Mouse (Mus musculus) MEL (cell line): ENCODE results near the gene Ano6. TPM values are rescaled to one million over a fixed set of nuclear protein-coding genes. Genes with fewer than 3 reads are reported as not detected.

Experiments used
- DNase-seq: peaks from one replicate; pipeline ENCODE4 v3.0.0; 2011; ENCODE audit warnings: low read depth, low spot score
- H3K27ac ChIP-seq: 2 replicates; pipeline ENCODE4 v1.5.1; 2012; ENCODE audit warnings: low read depth, mild to moderate bottlenecking, control low read depth, low read length, moderate library complexity; ENCODE audit not compliant: control insufficient read depth
- H3K27me3 ChIP-seq, 2 experiments: fragments of 150-350 bp in 1 of 2; sonication (generic) in 1 of 2; 2 replicates each; pipeline ENCODE4 v1.6.1; 2012; ENCODE audit warnings: low read length in 2 of 2, mild to moderate bottlenecking in 2 of 2, improper control_type of control experiment in 1 of 2, moderate library complexity in 1 of 2; ENCODE audit not compliant: insufficient read depth in 2 of 2, control insufficient read depth in 1 of 2
- H3K36me3 ChIP-seq, 2 experiments: 2 replicates each; pipeline ENCODE4 v1.6.1; 2012 to 2014; ENCODE audit warnings: low read length in 2 of 2, improper control_type of control experiment in 1 of 2, inconsistent platforms in 1 of 2, mild to moderate bottlenecking in 1 of 2; ENCODE audit not compliant: insufficient read depth in 2 of 2, control insufficient read depth in 1 of 2
- H3K4me1 ChIP-seq, 2 experiments: fragments of 150-350 bp in 1 of 2; sonication (generic) in 1 of 2; 2 replicates each; pipeline ENCODE4 v1.6.1; 2012; ENCODE audit warnings: low read length in 2 of 2, improper control_type of control experiment in 1 of 2, mild to moderate bottlenecking in 1 of 2; ENCODE audit not compliant: insufficient read depth in 2 of 2, control insufficient read depth in 1 of 2
- H3K4me3 ChIP-seq, 2 experiments: fragments of 150-350 bp in 1 of 2; sonication (generic) in 1 of 2; 2 replicates each; pipeline ENCODE4 v1.5.1; 2012; ENCODE audit warnings: low read depth in 2 of 2, low read length in 2 of 2, mild to moderate bottlenecking in 2 of 2, moderate library complexity in 2 of 2, control low read depth in 1 of 2, improper control_type of control experiment in 1 of 2; ENCODE audit not compliant: control insufficient read depth in 1 of 2, insufficient read depth in 1 of 2
- H3K79me2 ChIP-seq: 2 replicates; pipeline ENCODE4 v1.6.1; 2012; ENCODE audit warnings: mild to moderate bottlenecking, low read length, moderate library complexity; ENCODE audit not compliant: control insufficient read depth, poor library complexity, insufficient read depth
- H3K9ac ChIP-seq: 2 replicates; pipeline ENCODE4 v1.6.1; 2012; ENCODE audit warnings: low read depth, mild to moderate bottlenecking, control low read depth, low read length, moderate library complexity; ENCODE audit not compliant: control insufficient read depth, poor library complexity, severe bottlenecking
- H3K9me3 ChIP-seq: fragments of 150-350 bp; sonication (generic); replicated peaks from 2 replicates; pipeline ENCODE4 v1.6.1; 2012; ENCODE audit warnings: mild to moderate bottlenecking, low read length, improper control_type of control experiment, moderate library complexity; ENCODE audit not compliant: insufficient read depth
- CHD1 ChIP-seq: IDR thresholded peaks from 2 replicates; pipeline ENCODE4 v1.6.1; 2012; ENCODE audit warnings: low read depth, mild to moderate bottlenecking, inconsistent platforms, low read length, improper control_type of control experiment
- EP300 ChIP-seq, 2 experiments: IDR thresholded peaks; 2 replicates each; pipeline ENCODE4 v1.6.1; 2011; ENCODE audit warnings: improper control_type of control experiment in 2 of 2, low read length in 2 of 2, low read depth in 1 of 2, mild to moderate bottlenecking in 1 of 2
- ETS1 ChIP-seq: IDR thresholded peaks from 2 replicates; pipeline ENCODE4 v1.6.1; 2012; ENCODE audit warnings: low read depth, mild to moderate bottlenecking, inconsistent platforms, low read length, improper control_type of control experiment, moderate library complexity
- GATA1 ChIP-seq: IDR thresholded peaks from 2 replicates; pipeline ENCODE4 v1.6.1; 2011; ENCODE audit warnings: low read depth, low read length, improper control_type of control experiment
- MAZ ChIP-seq: IDR thresholded peaks from 2 replicates; pipeline ENCODE4 v1.6.1; 2012; ENCODE audit warnings: low read depth, mild to moderate bottlenecking, inconsistent platforms, low read length, improper control_type of control experiment
- MYB ChIP-seq: IDR thresholded peaks from 2 replicates; pipeline ENCODE4 v1.6.1; 2011; ENCODE audit warnings: mild to moderate bottlenecking, low read depth, low read length, improper control_type of control experiment
- NRF1 ChIP-seq: IDR thresholded peaks from 2 replicates; pipeline ENCODE4 v1.6.1; 2014; ENCODE audit warnings: low read depth, mild to moderate bottlenecking, inconsistent platforms, low read length, improper control_type of control experiment, moderate library complexity; ENCODE audit not compliant: poor library complexity, insufficient read depth, severe bottlenecking
- POLR2A ChIP-seq, 2 experiments: IDR thresholded peaks; 2 replicates each; pipeline ENCODE4 v1.6.1; 2011 to 2012; ENCODE audit warnings: low read length in 2 of 2, mild to moderate bottlenecking in 2 of 2, control low read depth in 1 of 2, improper control_type of control experiment in 1 of 2, low read depth in 1 of 2, moderate library complexity in 1 of 2; ENCODE audit not compliant: control insufficient read depth in 1 of 2, insufficient read depth in 1 of 2, poor library complexity in 1 of 2
- POLR2AphosphoS2 ChIP-seq: IDR thresholded peaks from 2 replicates; pipeline ENCODE4 v1.6.1; 2011; ENCODE audit warnings: low read length, improper control_type of control experiment
- SIN3A ChIP-seq: IDR thresholded peaks from 2 replicates; pipeline ENCODE4 v1.6.1; 2012; ENCODE audit warnings: low read length, improper control_type of control experiment, inconsistent platforms
- TAL1 ChIP-seq: IDR thresholded peaks from 2 replicates; pipeline ENCODE4 v1.6.1; 2012; ENCODE audit warnings: mild to moderate bottlenecking, inconsistent platforms, low read length, moderate library complexity, mixed read lengths
- TCF12 ChIP-seq: IDR thresholded peaks from 2 replicates; pipeline ENCODE4 v1.6.1; 2014; ENCODE audit warnings: low read depth, mild to moderate bottlenecking, inconsistent platforms, low read length, improper control_type of control experiment, moderate library complexity
- ZC3H11A ChIP-seq: IDR thresholded peaks from 2 replicates; pipeline ENCODE4 v1.6.1; 2012; ENCODE audit warnings: low read depth, mild to moderate bottlenecking, inconsistent platforms, low read length, improper control_type of control experiment
- ZNF384 ChIP-seq: IDR thresholded peaks from 2 replicates; pipeline ENCODE4 v1.6.1; 2012; ENCODE audit warnings: low read depth, mild to moderate bottlenecking, inconsistent platforms, low read length, improper control_type of control experiment
- polyA plus RNA-seq, 2 experiments: library from polyadenylated mRNA; stranded (reverse) in 1 of 2; unstranded in 1 of 2; fragments of >175 nt in 1 of 2; fragments of >200 nt in 1 of 2; gene quantifications; 2 replicates each; pipeline versions ENCODE4 v1.2.1 to v1.2.4; 2012; ENCODE audit warnings: low replicate concordance in 2 of 2, low read depth in 1 of 2; ENCODE audit not compliant: insufficient read length in 2 of 2, insufficient read depth in 1 of 2, missing spikeins in 1 of 2
- total RNA-seq: library from RNA; depleted of rRNA; stranded (reverse); fragments of 300-350 nt; gene quantifications from 2 replicates; pipeline ENCODE4 v1.2.3, GENCODE M21; 2012

Gene Ano6
- total and polyA plus RNA-seq, 3 experiments, result 54.8 to 66.6 (median 61.4) TPM

- peak; percentile 90 for DNase-seq
- Histone ChIP-seq H3K36me3 (peaks cover 0 to 16% of the 10 kb centered on the region in 2 experiments; a peak in 2 of 4 replicates), H3K4me3 (no peak overlapping the region), H3K4me1 (peaks cover 4 to 9% of the 10 kb centered on the region in 2 experiments), H3K27ac (peak overlapping the region; percentile 47)
- no peak for TF ChIP-seq MYB
- TF ChIP-seq POLR2AphosphoS2, result no peak
- TF ChIP-seq EP300 (IDR thresholded peaks at IDR 0.05; ENCODE audit: low read depth in 1 of 2, low read length in 2 of 2), result peak; percentile 86 to 91
- TF ChIP-seq TCF12, result peak; percentile 86
- peak; percentile 91 for TF ChIP-seq GATA1
- peak; percentile 83 for TF ChIP-seq TAL1
- peak; percentile 59; the same call in 1 of the 2 replicates for TF ChIP-seq SIN3A
- no peak for TF ChIP-seq NRF1
- TF ChIP-seq ETS1, result peak; percentile 85
- TF ChIP-seq POLR2A (IDR thresholded peaks at IDR 0.05; ENCODE audit: control insufficient read depth in 1 of 2, insufficient read depth in 1 of 2, low read depth in 1 of 2, low read length in 2 of 2, poor library complexity in 1 of 2), result no peak
- peak; percentile 48; the same call in 1 of the 2 replicates for TF ChIP-seq ZNF384
- TF ChIP-seq, all 39 proteins: peak for 7
- H3K9me3 ChIP-seq, result no peaks in the 10 kb centered on the region
- no peak overlapping the region for H3K9ac ChIP-seq
- H3K27me3 ChIP-seq, result no peaks in the 10 kb centered on the region
- no peaks in the 10 kb centered on the region for H3K79me2 ChIP-seq
Measured at GRCm38 (mm10) chr15:95989496-95990124, 199.0 kb downstream of the Ano6 start.

DNA sequence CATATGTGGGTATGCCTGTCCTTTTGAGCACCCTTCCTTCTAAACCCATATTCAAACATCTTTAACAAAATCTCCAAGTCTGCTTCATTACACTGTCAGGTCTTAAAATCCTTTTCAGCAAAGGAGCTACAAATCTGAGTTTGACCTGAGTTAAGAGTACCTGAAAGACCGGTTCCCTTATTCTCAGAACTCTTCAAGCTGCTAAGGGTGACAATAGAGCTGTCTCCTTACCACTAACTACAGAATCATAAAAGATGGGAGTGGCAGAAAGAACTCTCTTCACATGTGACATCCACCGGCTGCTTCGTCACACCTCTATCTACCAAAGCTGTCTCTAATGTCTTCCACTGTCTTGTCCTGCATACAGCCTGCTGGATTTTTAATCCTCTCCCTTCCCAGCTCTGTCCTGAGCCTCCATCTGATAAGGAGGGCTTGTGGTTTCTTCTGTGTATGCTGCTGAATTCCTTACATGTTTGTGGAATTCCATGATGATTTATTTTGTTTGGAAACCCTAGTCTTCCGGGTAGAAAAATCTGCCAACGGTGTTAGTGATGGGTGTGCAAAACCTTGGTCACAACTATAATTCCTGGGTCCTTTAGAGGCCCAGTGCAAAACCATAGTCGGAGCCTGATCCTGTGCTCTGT is 212.4 kb downstream of the Ano6 start:
- H3K36me3 ChIP-seq, result no peaks in the 10 kb centered on the region
- H3K79me2 ChIP-seq, result no peaks in the 10 kb centered on the region
- no peak overlapping the region for H3K27ac ChIP-seq
- H3K9ac ChIP-seq, result no peak overlapping the region
- H3K4me1 ChIP-seq, result no peaks in the 10 kb centered on the region
- DNase-seq, result no peak
- no peak for TF ChIP-seq ZC3H11A
- TF ChIP-seq POLR2A (IDR thresholded peaks at IDR 0.05; ENCODE audit: control insufficient read depth in 1 of 2, insufficient read depth in 1 of 2, low read depth in 1 of 2, low read length in 2 of 2, poor library complexity in 1 of 2), result no peak
- TF ChIP-seq NRF1, result no peak
- no peak for TF ChIP-seq MAZ
- TF ChIP-seq CHD1, result no peak
- TF ChIP-seq, all 39 proteins: peak for 0
- Histone ChIP-seq H3K27me3 (no peaks in the 10 kb centered on the region), H3K4me3 (no peak overlapping the region), H3K9me3 (no peaks in the 10 kb centered on the region)
